Mouse (Mus musculus): ENCODE measurements around the gene Abhd17a. TPM values are rescaled to one million over a fixed set of nuclear protein-coding genes. Genes with fewer than 3 reads are reported as not detected.

Gene Abhd17a
- polyA plus RNA-seq (2014; fragmentation: Nextera tagmentation; extraction: Ambion mirVana), result 119 and 120 TPM in 2 replicates

DNA sequence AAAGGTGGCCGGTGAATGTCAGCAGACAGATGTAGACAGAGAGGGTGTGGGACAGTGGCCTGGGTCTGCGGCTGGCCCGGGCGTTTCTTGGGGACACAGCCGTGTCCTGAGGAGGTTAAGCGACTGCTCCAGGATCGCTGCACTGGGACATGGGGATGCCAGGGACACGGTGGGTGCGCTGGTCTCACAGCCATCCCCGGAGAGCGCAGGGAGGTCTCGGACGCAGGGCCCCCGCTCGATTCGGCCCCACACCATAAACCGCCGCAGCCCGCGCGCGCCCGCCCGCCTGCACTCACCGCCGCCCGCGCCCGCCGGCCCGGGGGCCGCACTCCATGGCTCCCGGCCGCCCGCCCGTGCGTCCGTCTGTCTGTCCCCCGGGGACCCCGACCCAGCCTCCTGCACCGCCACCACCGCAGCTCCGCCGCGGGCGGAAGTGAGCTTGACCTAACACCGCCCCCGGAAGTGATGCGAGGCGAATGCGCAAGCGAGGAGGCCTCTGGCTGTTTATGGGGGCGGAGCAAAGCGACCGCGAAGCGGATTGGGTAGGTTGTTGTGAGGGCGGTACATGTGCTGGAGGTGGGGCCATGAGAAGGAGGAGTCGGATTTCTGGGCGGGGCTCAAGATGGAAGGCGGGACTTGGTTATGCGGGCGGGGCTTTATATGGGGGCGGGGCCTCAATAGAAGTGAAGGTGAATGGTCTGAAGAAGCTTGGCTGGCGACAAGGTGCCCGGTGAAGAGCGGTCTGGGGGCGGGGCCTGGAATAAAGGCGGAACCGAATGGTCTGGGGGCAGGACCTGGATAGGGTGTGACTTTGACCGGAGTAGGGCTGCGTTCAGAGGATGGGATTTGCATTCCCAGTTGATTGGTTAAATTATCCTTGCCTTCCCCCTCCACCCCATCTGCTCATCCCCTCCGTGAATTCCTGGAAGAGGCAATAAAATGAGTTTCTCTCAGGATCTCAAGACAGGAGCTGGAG lies at the start of gene Abhd17a:
Gene Abhd17a, minus strand, starts transcription at position 463 of the 976 bp plus-strand sequence.
- H3K27ac ChIP-seq (ENCODE audit: low read depth, low read length), result 0 out of 2 replicates have a peak within 1 kb of the TSS, but pooled peaks have one; percentile 36
- H3K36me3 ChIP-seq (ENCODE audit: control insufficient read depth, insufficient read depth, low read length), result peaks cover 2% of the 10 kb centered on the region
- H3K4me2 ChIP-seq (ENCODE audit: low read depth), result peak within 1 kb of the TSS; percentile 82
- ATAC-seq (ENCODE audit: insufficient read depth, low FRiP score, low TSS enrichment) (peak; percentile 94), DNase-seq (ENCODE audit: low spot score) (peak; percentile 97)
- peak within 1 kb of the TSS; percentile 87 for H3K9ac ChIP-seq (ENCODE audit: low read length)
- under 1% methylated on average over 65 of the region's 73 CpGs for WGBS
- no peaks in the 10 kb centered on the region for H3K9me3 ChIP-seq (ENCODE audit: control insufficient read depth, low read length)
- no peaks in the 10 kb centered on the region for H3K27me3 ChIP-seq (ENCODE audit: control insufficient read depth, insufficient read depth, low read length)
- H3K4me3 ChIP-seq (ENCODE audit: low read depth, low read length), result peak within 1 kb of the TSS; percentile 83
- H3K4me1 ChIP-seq (ENCODE audit: control insufficient read depth, insufficient read depth, low read length), result peaks cover 14% of the 10 kb centered on the region

DNA sequence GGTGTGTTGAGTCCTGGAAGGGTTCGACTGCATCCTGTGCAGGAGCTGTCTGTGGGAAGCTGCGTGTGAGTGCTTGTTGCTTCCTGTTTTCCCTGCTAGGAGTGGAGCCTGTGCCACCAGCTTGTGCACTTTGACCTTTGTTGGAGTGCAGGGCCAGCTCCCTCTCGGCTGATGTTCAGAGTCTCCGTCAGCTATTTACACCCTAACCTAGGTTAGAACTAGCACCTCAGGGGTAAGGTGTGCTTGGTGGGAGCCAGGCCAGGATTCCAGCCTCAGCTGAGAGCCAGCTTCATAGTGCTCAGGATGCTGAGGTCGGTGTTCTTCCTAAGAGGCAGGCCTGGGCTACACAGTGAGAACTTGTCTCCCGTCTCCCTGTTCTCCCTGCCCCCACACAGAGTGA lies 45.2 kb upstream of the Abhd17a start:
- H3K36me3 ChIP-seq (ENCODE audit: control insufficient read depth, insufficient read depth, low read length), result peaks cover 40% of the 10 kb centered on the region

DNA sequence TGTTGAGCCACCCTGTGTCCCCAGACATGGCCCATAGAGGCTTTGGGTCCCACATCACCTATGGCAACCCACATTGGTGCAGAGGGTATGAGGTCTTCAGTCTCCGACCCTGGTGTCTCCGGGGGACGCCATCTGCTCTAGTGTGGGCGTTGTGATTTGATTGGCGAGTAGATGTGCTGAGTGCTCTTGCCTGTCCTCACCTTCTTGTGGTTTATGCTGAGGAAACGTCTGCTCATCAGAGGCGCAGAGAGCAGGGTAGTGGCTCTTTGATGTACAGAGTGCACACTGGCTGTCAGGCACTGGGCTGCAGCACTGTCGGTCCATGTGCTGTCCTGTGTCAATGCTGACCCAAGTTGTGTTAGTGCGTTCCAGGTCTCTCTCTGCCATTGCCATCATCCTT lies 38.8 kb upstream of the Abhd17a start:
- peaks cover 10% of the 10 kb centered on the region for H3K4me1 ChIP-seq (ENCODE audit: control insufficient read depth, insufficient read depth, low read length)
- no peak overlapping the region for H3K27ac ChIP-seq (ENCODE audit: low read depth, low read length)
- H3K36me3 ChIP-seq (ENCODE audit: control insufficient read depth, insufficient read depth, low read length), result peaks cover 5% of the 10 kb centered on the region; the same call in 1 of the 2 replicates
- WGBS, result 87% methylated on average over 9 of the region's 9 CpGs
- no peaks in the 10 kb centered on the region for H3K9me3 ChIP-seq (ENCODE audit: control insufficient read depth, low read length)
- H3K4me2 ChIP-seq (ENCODE audit: low read depth), result no peak overlapping the region
- H3K9ac ChIP-seq (ENCODE audit: low read length), result no peak overlapping the region
- no peak for DNase-seq (ENCODE audit: low spot score)
- no peak overlapping the region for H3K4me3 ChIP-seq (ENCODE audit: low read depth, low read length)
- no peak for ATAC-seq (ENCODE audit: insufficient read depth, low FRiP score, low TSS enrichment)
- no peaks in the 10 kb centered on the region for H3K27me3 ChIP-seq (ENCODE audit: control insufficient read depth, insufficient read depth, low read length)

More for the DNA sequence above, 45.2 kb upstream of the Abhd17a start:
- DNase-seq (ENCODE audit: low spot score) (no peak), ATAC-seq (ENCODE audit: insufficient read depth, low FRiP score, low TSS enrichment) (no peak)
- H3K4me1 ChIP-seq (ENCODE audit: control insufficient read depth, insufficient read depth, low read length), result no peaks in the 10 kb centered on the region
- no peak overlapping the region for H3K4me3 ChIP-seq (ENCODE audit: low read depth, low read length)
- H3K9ac ChIP-seq (ENCODE audit: low read length), result no peak overlapping the region
- no peaks in the 10 kb centered on the region for H3K9me3 ChIP-seq (ENCODE audit: control insufficient read depth, low read length)
- H3K27ac ChIP-seq (ENCODE audit: low read depth, low read length), result no peak overlapping the region
- 86% methylated on average over 6 of the region's 6 CpGs for WGBS
- H3K27me3 ChIP-seq (ENCODE audit: control insufficient read depth, insufficient read depth, low read length), result no peaks in the 10 kb centered on the region
- no peak overlapping the region for H3K4me2 ChIP-seq (ENCODE audit: low read depth)

DNA sequence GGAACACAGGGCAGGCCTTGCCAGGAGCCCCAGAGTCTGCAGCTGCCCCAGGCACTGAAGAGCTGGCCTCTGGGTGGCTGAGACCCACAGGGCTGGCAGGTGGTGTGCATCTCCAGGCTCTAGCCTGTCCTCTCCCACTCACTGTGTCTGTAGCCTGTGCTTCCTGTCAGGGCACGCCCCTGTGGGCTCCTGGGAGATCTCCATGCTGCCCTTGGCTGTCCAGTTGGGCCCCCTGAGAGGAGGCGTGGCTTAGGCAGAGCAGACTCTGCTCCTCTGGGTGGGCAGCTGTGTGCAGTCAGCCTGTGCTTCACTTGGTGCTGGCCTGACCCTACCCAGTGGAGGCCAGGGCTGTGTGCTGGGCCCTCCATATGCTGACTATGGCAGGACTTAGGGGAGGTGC lies 37.5 kb upstream of the Abhd17a start:
- WGBS, result 52% methylated on average over 2 of the region's 2 CpGs
- no peak overlapping the region for H3K9ac ChIP-seq (ENCODE audit: low read length)
- H3K27ac ChIP-seq (ENCODE audit: low read depth, low read length), result no peak overlapping the region
- no peaks in the 10 kb centered on the region for H3K27me3 ChIP-seq (ENCODE audit: control insufficient read depth, insufficient read depth, low read length)
- H3K9me3 ChIP-seq (ENCODE audit: control insufficient read depth, low read length), result no peaks in the 10 kb centered on the region
- H3K36me3 ChIP-seq (ENCODE audit: control insufficient read depth, insufficient read depth, low read length), result peaks cover 4% of the 10 kb centered on the region; the same call in 1 of the 2 replicates
- ATAC-seq (ENCODE audit: insufficient read depth, low FRiP score, low TSS enrichment) (no peak), DNase-seq (ENCODE audit: low spot score) (no peak)
- no peak overlapping the region for H3K4me2 ChIP-seq (ENCODE audit: low read depth)
- peaks cover 17% of the 10 kb centered on the region for H3K4me1 ChIP-seq (ENCODE audit: control insufficient read depth, insufficient read depth, low read length)
- H3K4me3 ChIP-seq (ENCODE audit: low read depth, low read length), result no peak overlapping the region

DNA sequence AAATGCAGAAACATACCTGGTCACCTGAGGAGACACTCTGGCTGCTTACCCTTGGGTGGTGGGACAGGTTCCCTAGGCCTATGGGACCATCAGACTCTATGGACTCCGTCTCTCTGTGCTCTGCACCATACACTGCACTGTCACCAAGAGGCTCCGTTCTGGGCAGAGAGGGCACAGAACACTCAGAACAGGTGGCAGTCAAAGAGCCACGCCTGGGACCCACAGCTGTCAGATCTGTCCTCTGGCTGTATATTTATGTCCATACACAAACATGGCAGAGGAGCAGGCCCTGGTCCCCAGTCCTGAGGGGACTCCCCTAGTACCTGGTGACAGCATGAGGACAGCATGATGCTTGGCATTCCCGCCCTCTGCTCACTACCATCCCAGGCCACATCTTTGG lies 35.6 kb upstream of the Abhd17a start:
- 93% methylated on average over 4 of the region's 4 CpGs for WGBS
- H3K4me1 ChIP-seq (ENCODE audit: control insufficient read depth, insufficient read depth, low read length), result peaks cover 19% of the 10 kb centered on the region
- H3K27ac ChIP-seq (ENCODE audit: low read depth, low read length), result no peak overlapping the region
- H3K27me3 ChIP-seq (ENCODE audit: control insufficient read depth, insufficient read depth, low read length), result no peaks in the 10 kb centered on the region
- DNase-seq (ENCODE audit: low spot score) (no peak), ATAC-seq (ENCODE audit: insufficient read depth, low FRiP score, low TSS enrichment) (no peak)
- peaks cover 2% of the 10 kb centered on the region; the same call in 1 of the 2 replicates for H3K36me3 ChIP-seq (ENCODE audit: control insufficient read depth, insufficient read depth, low read length)
- no peak overlapping the region for H3K4me3 ChIP-seq (ENCODE audit: low read depth, low read length)
- no peaks in the 10 kb centered on the region for H3K9me3 ChIP-seq (ENCODE audit: control insufficient read depth, low read length)
- H3K9ac ChIP-seq (ENCODE audit: low read length), result no peak overlapping the region
- no peak overlapping the region for H3K4me2 ChIP-seq (ENCODE audit: low read depth)

DNA sequence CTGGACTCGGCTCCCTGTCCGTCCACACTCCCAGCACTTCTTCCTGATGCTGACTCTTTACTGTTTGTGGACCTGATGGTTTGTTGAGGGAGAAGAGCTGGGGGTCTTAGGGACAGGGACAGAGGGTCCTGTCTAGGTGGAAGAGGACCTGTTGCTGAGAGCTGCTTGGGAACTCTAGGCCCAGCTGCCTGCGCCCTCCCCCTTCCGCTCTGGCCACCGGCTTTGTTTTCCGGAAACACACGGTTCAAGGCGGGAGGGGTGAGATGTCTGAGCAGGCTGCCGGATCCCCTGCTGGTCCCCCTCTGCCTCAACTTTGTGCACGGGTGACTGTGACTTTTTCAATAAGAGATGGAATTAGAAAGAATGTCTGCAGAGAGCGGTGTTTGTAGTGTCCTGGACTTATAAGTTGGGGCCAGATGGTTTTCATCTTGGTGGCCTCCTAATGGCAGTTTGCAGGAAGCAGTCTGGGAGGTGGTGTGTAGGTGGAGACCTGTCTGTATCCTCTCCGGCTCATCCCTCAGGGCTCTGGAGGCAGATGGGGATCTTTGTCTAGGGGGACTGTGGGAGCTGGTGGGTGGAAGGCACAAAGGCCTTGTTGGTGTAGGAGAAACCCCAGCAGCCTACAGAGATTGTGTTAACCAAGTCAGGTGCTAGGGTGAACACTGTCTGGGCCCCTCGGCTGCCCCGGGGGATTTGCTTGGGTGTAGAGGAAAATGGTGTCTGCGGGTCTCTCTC lies 33.5 kb upstream of the Abhd17a start:
- H3K4me2 ChIP-seq (ENCODE audit: low read depth), result peak overlapping the region; percentile 71
- ATAC-seq (ENCODE audit: insufficient read depth, low FRiP score, low TSS enrichment), result no peak
- 14% methylated on average over 15 of the region's 15 CpGs for WGBS
- DNase-seq (ENCODE audit: low spot score), result peak; percentile 69
- peak overlapping the region; percentile 82 for H3K9ac ChIP-seq (ENCODE audit: low read length)
- no peaks in the 10 kb centered on the region for H3K9me3 ChIP-seq (ENCODE audit: control insufficient read depth, low read length)
- no peaks in the 10 kb centered on the region for H3K36me3 ChIP-seq (ENCODE audit: control insufficient read depth, insufficient read depth, low read length)
- peaks cover 19% of the 10 kb centered on the region for H3K4me1 ChIP-seq (ENCODE audit: control insufficient read depth, insufficient read depth, low read length)
- peak overlapping the region; percentile 94 for H3K4me3 ChIP-seq (ENCODE audit: low read depth, low read length)
- H3K27ac ChIP-seq (ENCODE audit: low read depth, low read length), result 0 out of 2 replicates have a peak overlapping the region, but pooled peaks have one; percentile 27
- H3K27me3 ChIP-seq (ENCODE audit: control insufficient read depth, insufficient read depth, low read length), result no peaks in the 10 kb centered on the region

DNA sequence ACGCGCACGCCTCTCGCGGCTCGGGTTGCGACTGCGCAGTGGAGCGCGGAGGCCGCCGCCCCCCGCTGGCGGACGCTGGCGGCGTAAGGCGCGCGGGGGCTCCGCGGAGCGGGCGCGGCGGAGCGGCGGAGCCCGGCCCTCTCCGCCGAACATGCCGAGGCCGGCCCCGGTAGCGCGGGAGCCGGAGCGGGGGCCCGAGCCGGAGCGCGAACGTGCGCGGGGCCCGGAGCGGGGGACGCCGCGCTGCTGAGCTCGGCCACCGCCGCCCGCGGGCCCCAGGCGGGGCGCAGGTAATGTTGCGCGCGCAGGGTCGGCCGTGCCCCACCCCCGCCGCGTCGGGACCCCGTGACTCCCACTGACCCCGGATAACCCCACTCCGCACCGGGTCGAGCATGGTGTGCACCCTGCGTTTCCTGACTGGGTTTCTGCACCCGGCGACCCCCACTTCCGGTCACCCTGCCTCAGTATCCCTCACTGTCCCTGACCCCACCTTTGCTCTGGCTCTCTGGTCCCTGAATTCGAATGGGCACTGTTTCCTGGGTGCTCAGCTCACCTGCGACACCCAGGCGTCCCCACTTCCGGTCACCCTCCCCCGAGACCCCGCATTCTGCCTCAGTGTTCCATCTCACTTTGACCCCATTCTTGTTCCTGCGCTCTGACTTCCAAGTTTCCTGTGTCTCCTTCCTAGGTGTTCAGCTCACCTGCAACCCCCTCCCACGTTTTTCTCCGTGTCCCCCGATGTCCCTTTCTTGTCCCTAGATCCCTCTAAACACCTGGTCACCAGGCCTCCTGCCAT lies 32.7 kb upstream of the Abhd17a start, which contains the start of gene Csnk1g2:
Gene Csnk1g2, plus strand, starts transcription at position 178 of the 796 bp plus-strand sequence.
- Histone ChIP-seq H3K4me3 (ENCODE audit: low read depth, low read length) (peak within 1 kb of the TSS; percentile 94), H3K27me3 (ENCODE audit: control insufficient read depth, insufficient read depth, low read length) (no peaks in the 10 kb centered on the region), H3K9me3 (ENCODE audit: control insufficient read depth, low read length) (no peaks in the 10 kb centered on the region), H3K36me3 (ENCODE audit: control insufficient read depth, insufficient read depth, low read length) (no peaks in the 10 kb centered on the region), H3K27ac (ENCODE audit: low read depth, low read length) (peak within 1 kb of the TSS; percentile 91), H3K9ac (ENCODE audit: low read length) (peak within 1 kb of the TSS; percentile 82), H3K4me2 (ENCODE audit: low read depth) (peak within 1 kb of the TSS; percentile 71), H3K4me1 (ENCODE audit: control insufficient read depth, insufficient read depth, low read length) (peaks cover 19% of the 10 kb centered on the region)
- WGBS, result 1% methylated on average over 80 of the region's 85 CpGs
- no peak for DNase-seq (ENCODE audit: low spot score)
- ATAC-seq (ENCODE audit: insufficient read depth, low FRiP score, low TSS enrichment), result peak; percentile 29

All from neural tube, embryonic 11.5 days (tissue).